Mouse (Mus musculus) brain, adult 2 months (tissue): ENCODE measurements around the gene Zdhhc17.
A peak's percentile ranks its signal among the peaks of the same experiment; 100 is the strongest.

Experiments
- DNase-seq: peaks from one replicate; pipeline ENCODE4 v3.0.0; 2011; ENCODE audit warnings: low read depth, low spot score

The Zdhhc17 gene

DNA sequence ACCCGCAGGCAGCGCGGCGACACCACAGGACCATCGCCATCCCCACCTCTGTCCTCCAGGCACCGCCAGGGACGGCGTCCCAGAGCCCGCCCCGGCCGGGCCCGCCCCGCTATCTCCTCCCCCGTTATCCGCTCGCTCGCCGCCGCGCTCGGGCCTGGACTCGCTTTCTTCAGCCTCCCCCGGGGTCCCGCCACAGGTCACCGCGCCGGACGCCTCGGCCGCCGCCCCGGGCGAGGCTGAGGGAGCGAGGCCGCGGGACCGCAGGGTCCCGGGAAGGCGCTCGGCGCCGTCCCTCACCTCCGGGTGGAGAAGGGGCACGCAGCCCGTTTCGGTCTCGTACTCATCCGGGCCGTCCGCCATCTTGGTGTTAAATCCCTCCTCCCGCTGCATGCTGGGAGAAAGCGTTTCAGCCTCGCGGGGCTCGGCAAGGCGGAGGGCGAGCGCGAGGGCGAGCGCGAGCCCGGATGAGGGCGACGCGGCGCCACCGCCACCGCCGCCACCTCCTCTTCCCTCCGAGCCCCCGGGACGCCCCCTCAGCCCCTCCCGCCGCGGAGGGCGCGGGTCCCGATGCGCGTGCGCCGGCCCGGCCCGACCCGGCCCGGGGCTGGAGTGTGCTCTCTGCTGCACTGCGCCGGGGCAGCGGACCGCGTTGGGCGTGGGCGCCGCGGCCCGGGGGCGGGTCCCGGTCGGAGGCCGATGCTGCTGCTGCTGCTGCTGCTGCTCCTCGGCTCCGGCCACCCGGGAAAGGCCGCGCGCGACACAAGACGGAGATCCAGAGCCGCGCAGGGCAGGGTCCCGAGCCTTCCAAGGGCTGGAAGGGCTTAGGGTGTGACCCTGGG is at the start of gene Zdhhc17:
Gene Zdhhc17, minus strand, starts transcription at position 500 of the 839 bp plus-strand sequence.
- DNase-seq, result peak; percentile 98

DNA sequence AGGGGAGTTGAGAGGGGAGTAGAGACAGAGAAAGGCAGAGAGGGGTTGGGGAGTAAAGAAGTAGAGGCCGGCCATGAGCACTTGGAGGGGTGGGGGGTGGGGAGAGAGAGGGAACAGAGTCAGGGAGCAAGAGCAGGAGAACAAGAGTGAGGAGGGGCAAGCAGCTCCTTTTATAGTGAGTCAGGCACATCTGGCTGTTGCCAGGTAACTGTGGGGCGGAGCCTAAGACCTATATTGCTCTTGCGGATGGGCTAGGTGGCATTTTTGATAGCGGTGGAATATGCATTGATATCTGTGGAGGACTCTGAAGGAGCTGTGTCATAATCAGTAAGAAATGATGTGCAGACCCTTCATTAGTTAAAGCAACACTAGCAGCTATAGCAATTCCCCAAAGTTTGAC is 45.8 kb upstream of the Zdhhc17 start:
- DNase-seq, result no peak

DNA sequence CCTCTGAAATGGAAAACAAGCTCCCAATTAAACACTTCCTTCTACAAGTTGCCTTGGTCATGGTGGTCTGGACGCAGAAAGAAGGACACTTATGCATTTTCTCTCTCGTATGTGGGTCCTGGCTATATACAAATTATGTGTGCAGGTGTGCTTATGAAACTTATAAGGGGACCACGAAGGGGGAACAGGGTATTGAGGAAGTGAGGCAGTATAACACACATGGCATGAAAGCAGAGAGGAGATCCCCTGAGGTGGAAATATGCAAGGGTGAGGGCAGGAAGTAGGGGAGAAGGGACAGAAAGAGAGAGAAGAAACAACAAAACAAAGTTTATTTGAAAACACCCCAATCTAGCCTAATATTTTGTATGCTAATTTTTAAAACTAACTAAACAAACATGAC is 41.7 kb upstream of the Zdhhc17 start:
- DNase-seq, result no peak

DNA sequence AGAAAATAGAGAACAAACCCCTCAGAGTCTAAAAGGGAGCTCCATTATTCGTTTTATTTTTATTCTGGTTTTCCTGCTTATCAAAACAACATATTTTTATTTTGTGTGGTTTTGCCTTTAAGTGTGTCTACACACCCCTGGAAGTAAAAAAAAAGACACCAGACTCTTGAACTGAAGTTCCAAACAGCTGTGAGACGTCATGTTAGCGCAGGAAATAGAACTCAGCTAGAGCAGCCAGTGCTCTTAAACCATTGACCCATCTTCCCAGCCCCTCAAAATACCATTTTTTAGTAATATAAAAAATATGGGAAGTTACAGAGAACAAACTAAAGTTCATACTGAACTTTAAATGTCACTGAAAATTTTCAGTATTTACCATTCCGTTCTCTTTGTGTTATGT is 40.6 kb upstream of the Zdhhc17 start:
- no peak for DNase-seq

DNA sequence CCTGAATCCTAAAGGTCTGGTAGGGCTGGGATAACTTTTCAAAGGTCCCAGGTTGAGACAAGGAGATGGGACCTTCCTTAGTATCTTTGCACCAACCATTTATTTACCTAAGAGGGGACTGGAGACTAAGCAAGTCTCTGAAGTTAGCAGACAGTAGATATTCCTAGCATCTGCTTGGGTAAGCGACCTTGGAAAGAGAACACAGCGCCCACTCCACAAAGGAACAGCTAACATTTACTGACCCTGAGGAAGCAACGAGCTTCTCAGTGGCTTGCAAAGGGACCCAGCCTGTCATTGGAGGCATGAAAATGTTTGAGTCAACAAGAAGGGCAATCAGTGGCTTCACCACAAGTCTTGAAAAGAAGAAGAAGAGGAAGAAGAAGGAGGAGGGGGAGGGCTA is 40.1 kb upstream of the Zdhhc17 start:
- no peak for DNase-seq

DNA sequence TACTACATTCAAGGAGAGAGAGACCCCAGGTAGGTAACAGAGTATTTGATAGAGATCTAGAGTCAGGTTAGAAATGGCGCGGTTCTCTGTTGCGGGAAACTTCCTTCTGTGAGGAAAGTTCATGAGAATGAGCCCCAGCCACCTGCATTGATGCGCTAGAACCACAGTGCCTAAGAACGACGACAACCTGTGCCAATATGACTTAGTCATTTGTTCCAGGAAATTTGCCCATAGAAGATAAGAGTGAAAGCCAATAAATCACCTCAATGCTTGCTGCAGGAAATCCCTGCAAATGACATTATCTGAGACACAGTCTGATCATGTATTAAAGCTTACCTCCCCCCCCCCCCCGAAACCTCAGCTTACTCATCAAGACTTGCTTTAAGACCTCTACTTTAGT is 38.0 kb upstream of the Zdhhc17 start:
- no peak for DNase-seq

DNA sequence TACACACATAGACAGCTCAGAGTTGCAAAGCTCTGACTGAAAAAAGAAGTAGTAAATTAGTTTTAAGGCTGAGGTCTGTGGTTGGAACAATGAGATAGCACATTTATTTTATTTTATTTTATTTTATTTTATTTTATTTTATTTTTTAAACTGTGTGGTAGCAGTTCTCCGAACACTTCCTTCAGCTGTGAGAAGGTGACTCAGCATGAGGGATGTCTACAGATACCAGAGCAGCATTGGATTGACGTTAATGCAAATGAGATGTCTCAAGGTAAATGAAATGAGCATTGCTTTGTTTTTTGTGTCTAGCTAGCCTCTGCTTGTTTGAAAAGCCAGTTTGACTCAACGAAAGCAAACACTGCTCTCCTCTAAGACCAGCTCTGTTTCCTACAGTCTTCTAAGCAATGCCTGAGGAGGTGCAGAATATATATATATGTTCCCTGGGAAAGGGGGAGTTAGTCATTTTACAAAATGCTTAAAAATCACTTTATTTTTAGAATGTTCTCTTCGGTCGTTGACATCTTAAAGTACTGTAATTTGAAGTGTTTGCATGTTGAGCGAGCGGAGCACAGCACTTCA is 30.2 kb upstream of the Zdhhc17 start:
- peak; percentile 64 for DNase-seq

DNA sequence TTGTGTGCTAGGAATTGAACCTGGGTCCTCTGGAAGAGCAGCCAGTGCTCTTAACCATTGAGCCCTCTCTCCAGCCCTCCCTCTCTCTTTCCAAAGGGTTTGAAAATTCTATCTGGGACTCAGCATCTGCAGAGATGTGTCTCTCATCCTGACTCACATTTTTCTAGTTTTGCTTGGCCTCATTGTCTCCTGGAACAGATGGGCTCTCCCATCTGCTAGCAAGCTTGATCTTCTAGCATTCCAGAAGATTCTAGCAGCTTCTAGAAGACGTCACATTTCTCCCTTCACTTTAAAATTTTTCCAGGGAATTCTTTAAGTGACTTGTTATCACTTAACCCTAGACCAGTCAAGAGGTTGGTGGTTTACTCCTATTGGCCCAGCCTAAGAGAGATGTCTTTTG is 26.9 kb upstream of the Zdhhc17 start:
- peak; percentile 72 for DNase-seq

DNA sequence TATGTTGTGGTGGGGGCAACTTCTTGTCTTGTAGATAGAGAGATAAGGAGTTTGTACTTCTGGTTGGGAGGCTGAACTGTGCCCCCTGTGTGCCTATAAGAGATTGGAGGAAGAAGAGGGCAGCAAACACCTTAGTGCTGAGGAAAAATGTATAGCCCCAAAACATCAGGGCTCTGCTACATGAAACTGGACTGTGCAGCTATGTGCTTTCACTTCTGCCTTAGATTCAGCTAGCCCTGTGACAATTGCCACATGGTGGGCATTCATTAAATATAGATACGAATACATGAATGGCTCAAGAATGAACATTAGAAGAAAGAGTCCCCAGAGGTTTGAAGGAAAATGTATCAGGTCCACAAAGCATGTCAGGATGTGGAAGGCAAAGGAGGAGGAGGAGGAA is 25.2 kb upstream of the Zdhhc17 start:
- DNase-seq, result no peak

DNA sequence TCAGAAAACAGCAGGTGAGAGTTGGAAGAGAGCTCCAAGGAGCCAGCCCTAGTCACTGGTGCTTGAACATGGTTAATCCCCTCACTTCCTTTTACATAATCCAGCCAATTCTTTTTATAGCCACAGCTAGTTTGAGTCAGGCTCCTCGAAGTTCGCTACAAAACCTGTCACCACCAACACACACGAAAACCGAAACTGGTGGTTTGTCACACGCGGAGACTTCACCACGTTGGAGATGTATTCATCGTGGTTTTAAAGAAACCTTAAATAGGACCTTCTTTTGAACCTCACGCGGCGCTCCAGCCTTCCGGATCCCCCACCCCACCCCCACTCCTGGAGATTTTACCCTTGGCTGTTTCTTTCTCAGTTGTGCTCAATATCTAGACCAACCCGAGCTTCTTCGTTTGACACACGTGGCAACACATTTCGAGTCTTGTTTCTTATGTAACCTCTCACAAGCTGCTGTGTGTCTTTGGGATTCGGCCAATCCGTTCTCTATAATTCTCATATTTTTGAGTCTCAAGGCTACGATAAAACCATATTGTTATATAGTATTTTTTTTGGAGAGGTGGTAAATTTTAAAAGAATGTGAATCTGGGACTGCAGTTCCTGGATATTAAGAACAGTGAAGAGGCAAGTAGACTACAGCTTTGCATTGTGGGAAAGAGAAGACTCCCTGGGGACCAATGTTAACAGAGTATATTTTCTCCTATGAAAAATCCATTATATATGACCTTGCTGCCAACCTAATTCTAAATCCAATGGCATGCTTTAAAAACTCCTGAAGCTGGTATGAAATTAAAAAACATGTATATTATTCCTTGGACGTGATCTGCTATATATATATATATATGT is 21.8 kb upstream of the Zdhhc17 start:
- DNase-seq, result peak; percentile 91

DNA sequence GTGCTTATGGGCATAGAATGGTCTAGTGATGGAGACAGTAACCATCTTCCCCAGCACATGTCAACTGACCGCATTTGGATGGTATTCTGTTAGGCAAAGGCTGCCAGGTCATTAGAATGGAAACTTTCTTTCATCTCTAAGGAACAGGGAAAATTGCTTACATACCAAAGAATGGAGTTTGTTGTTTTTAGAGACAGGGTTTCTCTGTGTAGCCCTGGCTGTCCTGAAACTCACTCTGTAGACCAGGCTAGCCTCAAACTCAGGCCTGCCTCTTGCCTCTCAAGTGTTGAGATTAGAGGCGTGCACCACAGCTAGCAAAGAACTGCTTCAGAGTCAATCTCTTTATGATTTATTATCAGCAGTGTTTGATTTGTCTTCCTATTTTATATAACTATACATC is 20.9 kb upstream of the Zdhhc17 start:
- DNase-seq, result no peak

DNA sequence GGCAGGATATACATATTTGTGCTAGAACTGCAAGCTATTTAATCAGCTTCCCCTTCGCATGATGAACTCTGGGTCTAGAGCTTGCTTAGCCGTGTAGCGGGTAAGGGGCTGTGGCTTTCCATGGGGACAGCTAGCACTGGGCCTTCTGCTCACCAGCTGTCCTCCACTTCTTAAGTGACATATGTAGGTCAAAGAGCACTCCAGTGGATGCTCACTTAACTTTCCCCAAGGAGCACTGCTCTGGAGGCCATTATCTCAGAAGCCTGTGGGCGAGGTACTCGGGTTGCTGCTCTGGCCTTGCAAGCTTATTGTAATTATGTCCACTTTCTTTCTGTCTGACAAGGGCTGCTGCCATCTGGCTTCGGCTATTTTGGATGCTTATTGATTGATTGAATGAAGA is 16.2 kb upstream of the Zdhhc17 start:
- DNase-seq, result no peak

DNA sequence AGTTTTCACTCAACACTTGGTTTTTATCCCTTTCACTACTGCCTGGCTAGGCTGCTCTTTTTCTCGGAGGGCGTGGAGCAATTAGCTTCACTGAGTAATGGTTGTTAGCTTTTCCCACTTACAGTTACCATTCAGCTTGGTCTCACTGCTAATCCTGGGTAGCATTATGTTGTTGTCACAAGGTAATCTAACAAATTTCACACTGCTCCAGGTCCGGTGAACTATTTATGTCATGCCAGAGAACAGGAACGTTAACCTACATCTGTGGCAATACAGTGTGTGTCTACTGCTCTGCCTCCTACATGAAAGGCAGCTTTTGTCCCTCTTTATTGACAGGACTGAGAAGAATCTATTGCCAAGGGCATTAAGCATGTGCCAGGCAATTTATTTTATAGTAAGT is 14.8 kb upstream of the Zdhhc17 start:
- no peak for DNase-seq

DNA sequence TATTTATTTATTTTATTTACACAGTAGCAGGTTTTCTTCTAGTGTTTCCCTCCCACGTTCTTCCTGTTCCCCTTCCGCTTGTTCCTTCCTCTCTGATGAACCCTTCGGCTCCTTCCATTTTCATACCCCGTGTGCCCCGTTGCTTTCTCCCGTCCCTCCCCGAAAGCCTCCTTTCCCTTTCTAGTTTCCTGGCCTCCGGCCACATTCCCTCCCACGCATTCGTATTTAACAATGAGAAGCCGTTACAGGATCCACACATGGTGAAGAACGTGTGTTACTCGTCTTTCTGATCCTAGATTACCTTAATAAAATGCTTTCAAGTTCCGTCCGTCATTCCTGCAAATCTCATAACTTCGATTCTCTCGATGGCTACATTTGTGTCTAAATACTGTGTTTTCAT is 4.5 kb upstream of the Zdhhc17 start:
- no peak for DNase-seq

DNA sequence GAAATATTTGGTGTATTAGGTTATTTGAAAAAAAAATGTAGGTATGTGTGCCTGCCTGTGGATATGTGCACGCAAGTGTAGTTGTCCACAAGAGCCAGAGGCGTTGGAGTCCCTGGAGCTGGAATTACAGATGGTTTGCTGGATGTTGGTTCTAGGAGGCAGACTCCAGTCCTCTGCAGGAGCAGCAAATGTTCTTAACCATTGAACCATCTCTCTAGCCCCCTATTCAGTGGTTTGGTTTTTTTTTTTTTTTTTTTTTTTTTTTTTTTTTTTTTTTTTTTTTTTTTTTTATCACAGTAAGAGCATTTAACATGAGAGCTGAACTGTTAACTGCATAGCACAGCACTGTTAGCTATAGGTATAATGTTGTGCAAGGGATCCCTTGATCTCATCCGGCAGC is 3.3 kb upstream of the Zdhhc17 start:
- DNase-seq, result no peak

DNA sequence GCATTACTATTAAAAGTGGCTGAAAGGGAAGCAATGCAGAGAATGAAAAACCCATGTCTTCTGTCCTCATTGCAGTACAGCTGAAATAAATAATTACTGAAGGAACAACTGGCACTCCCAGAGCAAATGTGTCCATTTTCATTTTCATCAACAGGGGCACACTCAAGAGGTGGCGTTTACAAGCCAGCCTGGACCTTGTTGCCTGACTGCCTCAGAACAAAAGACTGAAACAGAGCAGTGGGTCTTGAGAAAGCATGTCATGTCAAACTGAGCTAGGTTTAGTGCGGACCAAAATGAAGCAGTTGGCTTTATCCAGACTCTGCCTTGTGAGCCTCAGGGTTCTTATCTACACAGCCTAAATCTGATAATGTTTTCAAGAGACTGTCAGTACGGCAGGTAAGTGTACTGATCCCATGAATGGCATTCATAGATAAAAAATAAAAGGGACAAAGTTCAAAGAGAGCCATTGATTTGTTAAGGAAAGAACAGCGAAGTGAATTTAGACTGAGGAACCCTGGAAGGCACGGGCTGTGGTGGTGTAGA is 2.6 kb upstream of the Zdhhc17 start:
- DNase-seq, result no peak

DNA sequence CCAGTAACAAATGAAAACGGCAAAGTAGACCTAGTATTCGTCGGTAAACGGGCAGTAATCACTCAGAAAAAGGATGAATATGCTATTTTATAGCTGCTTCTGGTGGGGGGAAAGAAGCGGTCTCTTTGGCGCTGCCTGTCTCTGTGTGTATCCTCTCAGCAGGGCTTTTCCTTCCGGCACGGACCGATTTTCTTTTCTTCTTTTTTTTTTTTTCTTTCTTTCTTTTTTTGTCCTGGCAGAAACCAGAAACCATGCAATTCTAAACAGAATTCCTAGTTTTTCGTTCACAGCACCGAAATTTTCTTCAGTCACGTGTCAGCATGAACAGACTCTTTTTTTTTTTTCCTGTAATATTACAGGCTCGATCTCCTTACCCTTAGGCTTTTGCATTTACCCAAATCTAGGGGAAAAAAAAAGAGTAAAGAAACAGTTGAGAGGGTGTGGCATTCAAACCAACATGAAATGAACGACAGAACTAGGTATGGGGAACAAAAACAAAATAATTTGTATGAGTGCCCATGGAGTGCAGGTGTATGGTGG is 1.4 kb upstream of the Zdhhc17 start:
- peak; percentile 64 for DNase-seq

DNA sequence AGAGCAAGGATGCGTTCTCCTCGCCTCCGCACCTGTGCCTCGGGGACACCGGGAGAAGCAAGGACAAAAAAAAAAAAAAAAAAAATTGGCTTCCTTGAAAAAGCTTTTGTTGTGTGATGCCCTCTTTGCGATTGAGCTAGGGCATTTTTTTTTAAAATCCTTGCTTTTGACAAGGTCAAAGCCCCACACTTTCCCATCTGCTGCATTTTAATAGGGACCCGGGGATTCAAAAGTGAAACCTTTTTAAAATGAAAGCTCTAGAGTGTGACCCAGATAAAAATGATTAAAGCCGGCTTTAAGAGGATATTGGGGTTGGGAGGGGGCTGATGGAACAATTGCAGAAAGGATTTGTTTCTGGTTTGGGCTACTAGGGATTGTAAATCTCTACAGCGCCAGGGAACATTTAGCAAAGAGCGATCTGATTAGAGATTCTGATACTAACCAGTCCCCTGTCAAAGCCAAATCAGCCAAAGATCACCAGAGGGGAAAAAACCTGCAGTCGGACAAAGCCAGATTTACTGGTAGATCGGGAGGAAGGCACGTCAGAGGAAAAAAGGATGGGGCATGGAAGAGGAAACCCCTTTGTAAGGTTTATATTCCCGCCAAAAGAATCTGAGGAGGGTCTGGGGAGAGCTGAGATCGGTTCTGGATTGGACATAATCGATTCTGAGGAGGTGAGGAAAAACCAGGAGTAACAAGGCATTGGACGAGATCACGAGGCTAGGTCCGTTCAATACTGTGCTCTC is 713 bp upstream of the Zdhhc17 start:
- peak; percentile 66 for DNase-seq

DNA sequence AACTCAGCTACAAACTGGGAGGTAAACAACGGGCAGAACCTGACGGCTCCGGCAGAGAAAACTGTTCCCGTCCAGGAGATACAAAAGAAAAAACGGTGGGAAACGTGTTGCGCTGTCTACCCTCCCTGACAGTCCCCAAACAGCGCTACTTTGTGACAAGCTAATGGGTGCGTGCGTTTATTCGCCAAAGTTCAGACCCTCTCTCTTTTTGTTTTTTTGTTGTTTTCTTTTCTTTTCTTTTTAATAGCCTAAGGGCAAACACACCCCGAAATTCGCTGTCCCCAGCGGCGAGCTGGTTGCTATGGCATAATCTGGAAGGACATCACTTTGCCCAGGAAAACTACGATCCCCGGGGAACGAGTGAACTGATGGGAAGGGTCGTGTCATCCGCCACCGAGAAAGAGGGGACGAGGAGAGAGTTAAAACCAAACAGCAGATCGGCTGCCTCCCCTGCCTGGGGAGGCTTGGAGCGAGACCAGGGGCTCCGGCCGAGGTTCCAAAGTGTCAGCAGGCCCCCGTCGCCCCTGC is 763 bp downstream of the Zdhhc17 start:
- peak; percentile 23 for DNase-seq

DNA sequence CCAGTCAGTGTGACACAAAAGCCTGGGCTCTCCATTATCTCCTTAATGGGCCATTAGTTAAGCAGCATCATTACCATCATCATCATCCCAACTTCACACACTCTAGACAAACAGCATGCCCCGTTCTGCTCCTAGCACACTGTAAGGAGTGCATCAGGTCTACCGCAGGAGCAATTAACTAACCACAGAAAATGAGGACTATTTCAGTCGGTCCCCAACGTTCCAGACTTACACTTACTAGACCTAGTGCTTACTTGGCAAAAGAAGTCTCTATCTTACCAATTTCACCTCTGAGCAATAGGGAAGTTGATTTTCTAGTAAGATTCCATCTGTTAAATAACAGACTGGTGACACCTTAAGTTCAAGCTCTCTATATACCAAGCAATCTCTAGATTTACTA is 2.3 kb downstream of the Zdhhc17 start:
- DNase-seq, result no peak
